Comparison of ENCODE assay signal across 8 mouse cellular contexts in the genomic region with DNA sequence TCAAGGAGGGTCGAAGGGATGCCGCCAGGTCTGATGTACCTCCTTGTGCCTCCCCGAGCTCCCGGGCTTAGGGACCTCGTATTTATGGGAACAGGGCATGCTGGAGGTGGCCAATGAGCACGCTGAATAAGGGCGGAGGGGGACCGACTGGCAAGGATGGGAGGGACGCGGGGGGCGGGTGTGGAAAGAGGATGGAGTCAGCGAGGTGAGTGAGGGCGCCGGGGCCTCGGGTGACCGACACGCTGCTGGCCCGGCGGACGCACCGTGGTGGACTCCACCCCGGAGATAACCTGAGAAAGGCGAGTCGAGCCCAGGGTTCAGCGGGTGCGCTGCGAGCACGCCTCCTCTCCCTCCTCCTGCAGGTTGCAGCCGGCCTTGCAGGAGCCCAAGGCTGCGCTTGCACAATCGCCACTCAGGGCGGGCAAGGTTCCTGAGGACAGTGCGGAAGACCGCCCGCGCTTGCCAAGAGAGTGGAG. TPM values are rescaled to one million over a fixed set of nuclear protein-coding genes. Genes with fewer than 3 reads are reported as not detected.
DNase-seq lines count a peak whose midpoint lies in the region; ATAC-seq and TF ChIP-seq lines count a peak whose summit lies in the region.

Gene Cyp24a1, minus strand, starts transcription at position 55 of the 476 bp plus-strand sequence.

- DNase-seq in layer of hippocampus, adult 2 months (ENCODE audit: low spot score in 2 of 2), result no peak
- no peak for DNase-seq in layer of hippocampus, adult 11-12 months (ENCODE audit: low spot score)
- peak; percentile 39 for DNase-seq in gastrocnemius, postnatal 25 days
- no peak for DNase-seq in frontal cortex, postnatal 10 days (ENCODE audit: low spot score in 2 of 2)
- DNase-seq in right cerebral cortex, adult 2 months (ENCODE audit: low spot score in 2 of 2), result no peak

- peaks cover 13% of the 10 kb centered on the region for H3K4me1 ChIP-seq in intestine, embryonic 16.5 days (ENCODE audit: control insufficient read depth, insufficient read depth, low read length)
- H3K4me1 ChIP-seq in liver, embryonic 15.5 days (replicated peaks), result peaks cover 6% of the 10 kb centered on the region; the same call in 1 of the 2 replicates
- peaks cover 17% of the 10 kb centered on the region for H3K4me1 ChIP-seq in neural tube, embryonic 12.5 days

- no peak within 1 kb of the TSS for H3K9ac ChIP-seq in intestine, embryonic 16.5 days (ENCODE audit: low read depth, low read length)
- no peak within 1 kb of the TSS for H3K9ac ChIP-seq in liver, embryonic 15.5 days
- no peak within 1 kb of the TSS for H3K9ac ChIP-seq in neural tube, embryonic 12.5 days

- H3K27ac ChIP-seq in layer of hippocampus, adult 2 months, result no peak within 1 kb of the TSS
- H3K27ac ChIP-seq in intestine, embryonic 16.5 days (ENCODE audit: low read length), result no peak within 1 kb of the TSS
- H3K27ac ChIP-seq in liver, embryonic 15.5 days (replicated peaks), result no peak within 1 kb of the TSS
- H3K27ac ChIP-seq in neural tube, embryonic 12.5 days, result no peak within 1 kb of the TSS

- TF ChIP-seq CTCF in layer of hippocampus, adult 2 months (conservative IDR thresholded peaks at IDR 0.05), result peak; percentile 44

- peak within 1 kb of the TSS; percentile 56 for H3K4me2 ChIP-seq in intestine, embryonic 16.5 days (ENCODE audit: low read depth, low read length)
- peak within 1 kb of the TSS; percentile 13; the same call in 1 of the 2 replicates for H3K4me2 ChIP-seq in liver, embryonic 15.5 days
- H3K4me2 ChIP-seq in neural tube, embryonic 12.5 days (replicated peaks), result peak within 1 kb of the TSS; percentile 49

- no peaks in the 10 kb centered on the region for H3K9me3 ChIP-seq in intestine, embryonic 16.5 days (ENCODE audit: control insufficient read depth, low read length)
- H3K9me3 ChIP-seq in liver, embryonic 15.5 days (replicated peaks), result no peaks in the 10 kb centered on the region
- H3K9me3 ChIP-seq in neural tube, embryonic 12.5 days, result no peaks in the 10 kb centered on the region

- H3K4me3 ChIP-seq in layer of hippocampus, adult 2 months, result no peak within 1 kb of the TSS
- H3K4me3 ChIP-seq in intestine, embryonic 16.5 days (ENCODE audit: low read length), result peak within 1 kb of the TSS; percentile 31
- no peak within 1 kb of the TSS for H3K4me3 ChIP-seq in liver, embryonic 15.5 days (replicated peaks)
- H3K4me3 ChIP-seq in neural tube, embryonic 12.5 days, result peak within 1 kb of the TSS; percentile 11; the same call in 1 of the 2 replicates

- WGBS in intestine, embryonic 16.5 days, result 1% methylated on average over 36 of the region's 36 CpGs
- under 1% methylated on average over 35 of the region's 36 CpGs for WGBS in liver, embryonic 15.5 days (ENCODE audit: insufficient replicate concordance)
- WGBS in neural tube, embryonic 12.5 days, result under 1% methylated on average over 35 of the region's 36 CpGs

- H3K36me3 ChIP-seq in intestine, embryonic 16.5 days (ENCODE audit: control insufficient read depth, insufficient read depth, low read length), result no peaks in the 10 kb centered on the region
- no peaks in the 10 kb centered on the region for H3K36me3 ChIP-seq in liver, embryonic 15.5 days (replicated peaks)
- no peaks in the 10 kb centered on the region for H3K36me3 ChIP-seq in neural tube, embryonic 12.5 days

- peak; percentile 97 for ATAC-seq in intestine, embryonic 16.5 days
- no peak for ATAC-seq in liver, embryonic 15.5 days (ENCODE audit: insufficient read depth)
- peak; percentile 48; the same call in 1 of the 2 replicates for ATAC-seq in neural tube, embryonic 12.5 days (ENCODE audit: low FRiP score, low read depth)

- H3K27me3 ChIP-seq in intestine, embryonic 16.5 days (replicated peaks; ENCODE audit: control insufficient read depth, insufficient read depth, low read length), result peaks cover 56% of the 10 kb centered on the region
- H3K27me3 ChIP-seq in liver, embryonic 15.5 days, result peaks cover 65% of the 10 kb centered on the region
- H3K27me3 ChIP-seq in neural tube, embryonic 12.5 days (replicated peaks), result peaks cover 65% of the 10 kb centered on the region

RNA-seq across cellular contexts. Expression of gene Cyp24a1, which starts in this region (rescaled TPM):
- total RNA-seq in layer of hippocampus, adult 2 months (2021), result not detected
- total RNA-seq in gastrocnemius, postnatal 25 days (2021), result not detected
- not detected in 2 replicates for polyA plus RNA-seq in intestine, embryonic 16.5 days (2015; fragmentation: Nextera tagmentation; extraction: Ambion mirVana)
- polyA plus RNA-seq in liver, embryonic 15.5 days (2015; fragmentation: Nextera tagmentation; extraction: Ambion mirVana), result not detected in 2 replicates
- 0.05 TPM in 2 replicates for polyA plus RNA-seq in neural tube, embryonic 12.5 days (2016; fragmentation: Nextera tagmentation; extraction: Ambion mirVana)

Comparison
In these comparisons a context has a peak if more than half of its experiments do, and no peak if none do; other contexts are left out.
1. Peak in DNase-seq in gastrocnemius, postnatal 25 days; RNA of the gene not detected or under 1 TPM.
2. Peak in ATAC-seq, H3K4me3 ChIP-seq and H3K4me2 ChIP-seq in intestine, embryonic 16.5 days; RNA of the gene not detected or under 1 TPM.
3. Peak in ATAC-seq, H3K4me3 ChIP-seq and H3K4me2 ChIP-seq in neural tube, embryonic 12.5 days; RNA of the gene not detected or under 1 TPM.